Mouse (Mus musculus) gastrocnemius, postnatal 14 days (tissue): ENCODE data around the gene Ocm. TPM values are rescaled to one million over a fixed set of nuclear protein-coding genes. Genes with fewer than 3 reads are reported as not detected.
A peak's percentile ranks its signal among the peaks of the same experiment; 100 is the strongest.
"Not testable (repeated sequence)": the region's sequence is repeated elsewhere in the genome, so short reads cannot be mapped to it uniquely, and the experiment has no call there.

Experiments
- DNase-seq: peaks from one replicate; pipeline ENCODE4 v3.0.0; 2021; ENCODE audit warnings: mixed read lengths
- intact Hi-C: fragments of 180-260 bp; cut with DNase I; formaldehyde crosslinking; loops from one replicate; pipeline ENCODE4 v1.15.1; 2025; ENCODE audit warnings: low total_unique reads
- total RNA-seq, 2 experiments: library from RNA; stranded (reverse); gene quantifications; 2 replicates each; pipeline ENCODE4 v1.2.3; 2021

The Ocm gene
- total RNA-seq, 2 experiments from 2014 or later = not detected

DNA sequence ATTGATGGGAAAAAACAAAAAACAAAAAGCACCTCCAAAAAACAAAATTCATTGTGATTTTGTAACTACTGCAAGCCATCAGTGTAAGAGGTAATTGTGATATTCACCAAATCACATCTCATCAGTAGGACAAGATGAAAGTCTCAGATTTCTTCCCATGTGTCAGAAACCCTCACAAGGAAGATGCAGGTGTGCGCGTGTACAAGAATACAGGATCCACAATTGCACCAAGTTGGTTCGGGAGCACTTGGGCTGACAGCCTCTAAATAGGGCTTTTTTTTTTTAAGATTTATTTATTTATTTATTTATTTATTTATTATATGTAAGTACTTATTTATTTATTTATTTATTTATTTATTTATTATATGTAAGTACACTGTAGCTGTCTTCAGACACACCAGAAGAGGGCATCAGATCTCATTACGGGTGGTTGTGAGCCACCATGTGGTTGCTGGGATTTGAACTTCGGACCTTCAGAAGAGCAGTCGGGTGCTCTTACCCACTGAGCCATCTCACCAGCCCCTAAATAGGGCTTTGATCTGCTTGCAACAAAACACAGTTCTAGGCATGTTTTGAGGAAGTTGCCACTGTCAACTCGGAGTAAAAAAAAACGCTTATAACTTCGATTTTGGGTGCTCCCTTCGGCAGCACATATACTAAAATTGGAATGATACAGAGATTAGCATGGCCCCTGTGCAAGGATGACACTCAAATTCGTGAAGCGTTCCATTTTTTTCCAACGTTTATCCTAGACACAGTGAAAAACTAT, 12.9 kb downstream of the Ocm start:
- DNase-seq, intact Hi-C loops: not testable (repeated sequence)

DNA sequence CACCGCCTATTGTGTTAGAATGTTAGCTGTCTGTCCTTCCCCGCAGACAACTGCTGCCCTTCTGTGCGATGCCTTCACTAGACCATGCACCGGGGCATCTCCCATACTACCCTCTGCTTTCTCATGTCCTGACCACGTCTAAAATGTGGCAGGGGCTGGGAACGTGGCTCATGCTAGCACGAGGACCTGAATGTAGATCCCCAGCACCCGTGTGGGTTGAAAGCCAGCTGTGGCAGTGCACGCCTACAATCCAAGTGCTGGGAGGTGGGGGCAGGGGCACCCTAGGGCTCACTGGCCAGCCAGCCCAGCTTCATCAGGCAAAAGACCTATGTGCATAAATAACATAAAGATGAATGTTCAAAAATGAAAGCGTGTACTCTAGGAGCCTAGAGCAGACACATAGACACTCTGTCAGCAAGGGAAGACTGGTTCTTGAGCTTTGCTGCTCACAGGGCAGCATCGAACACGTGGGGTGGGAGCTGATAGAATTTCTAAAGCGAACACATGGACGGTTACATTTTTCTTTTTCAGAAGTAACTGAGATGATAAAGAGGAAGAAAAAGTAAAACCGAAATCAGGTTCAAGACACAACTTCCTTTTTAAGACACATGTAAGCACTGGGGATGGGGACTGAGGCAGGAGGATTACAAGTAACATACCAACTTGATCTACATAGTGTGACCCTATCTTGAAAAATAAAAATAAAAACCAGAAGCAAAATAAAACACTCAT, 23.8 kb downstream of the Ocm start:
- intact Hi-C loops = no loop called here

GRCm38 (mm10) chr5:143999409-143999808, 27.1 kb downstream of the Ocm start:
- DNase-seq = no peak
- intact Hi-C loops = no loop called here

More for the DNA sequence above, 23.8 kb downstream of the Ocm start:
- DNase-seq = no peak

DNA sequence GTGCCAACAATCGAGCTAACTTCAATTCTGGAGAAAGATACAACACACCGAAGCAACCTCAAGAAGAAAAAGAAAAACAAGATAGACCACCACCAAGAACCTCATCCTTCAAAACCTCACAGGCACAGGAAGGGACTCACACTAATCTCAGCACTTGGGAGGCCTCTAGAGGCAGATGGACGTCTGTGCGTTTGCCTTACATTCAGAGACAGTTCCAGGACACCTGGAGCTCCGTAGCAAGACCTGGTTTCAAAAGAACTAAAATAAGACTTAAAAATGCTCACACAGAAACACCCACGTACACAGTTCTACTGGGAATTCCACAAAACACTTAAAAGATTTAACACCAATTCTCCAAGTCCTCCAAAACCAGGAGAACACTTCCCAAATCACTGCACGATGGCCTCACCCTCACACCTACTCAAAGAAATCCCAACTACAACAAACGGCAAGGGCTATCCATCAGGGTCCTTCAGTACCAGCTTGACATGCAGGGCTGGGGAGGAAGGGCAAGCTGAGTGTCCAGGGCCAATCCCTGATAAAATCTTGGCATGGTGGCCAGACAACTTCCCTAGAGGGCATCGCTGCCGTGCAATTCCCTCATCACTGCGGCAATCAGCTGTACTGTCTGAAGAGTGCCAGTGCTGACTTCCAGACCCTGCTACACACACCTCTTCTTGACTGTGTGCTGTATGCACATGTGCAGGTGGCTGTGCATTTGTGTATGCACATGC, 31.7 kb downstream of the Ocm start:
- DNase-seq = no peak
- intact Hi-C loops = no loop called here

GRCm38 (mm10) chr5:143993849-143994248, 32.6 kb downstream of the Ocm start:
- no peak for DNase-seq
- intact Hi-C loops = no loop called here

DNA sequence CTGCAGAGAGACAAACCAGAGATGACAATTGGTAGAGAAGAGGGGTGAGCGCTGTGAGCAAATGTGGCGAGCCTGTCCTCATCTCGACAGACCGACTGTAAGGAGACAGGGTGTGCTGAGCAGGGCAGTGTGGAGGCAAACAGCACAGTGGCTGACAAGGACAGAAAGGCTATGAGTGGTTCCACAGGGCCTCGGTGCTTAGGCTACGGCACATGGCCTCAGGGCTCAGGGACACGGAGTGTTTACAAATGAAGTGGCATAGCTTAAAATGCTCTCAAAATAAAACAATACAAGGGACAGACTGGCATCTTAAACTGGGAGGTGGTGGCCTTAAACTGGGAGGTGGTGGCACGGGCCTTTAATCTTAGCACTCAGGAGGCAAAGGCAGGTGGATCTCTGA, 33.2 kb downstream of the Ocm start:
- intact Hi-C loops = no loop called here
- DNase-seq = no peak

DNA sequence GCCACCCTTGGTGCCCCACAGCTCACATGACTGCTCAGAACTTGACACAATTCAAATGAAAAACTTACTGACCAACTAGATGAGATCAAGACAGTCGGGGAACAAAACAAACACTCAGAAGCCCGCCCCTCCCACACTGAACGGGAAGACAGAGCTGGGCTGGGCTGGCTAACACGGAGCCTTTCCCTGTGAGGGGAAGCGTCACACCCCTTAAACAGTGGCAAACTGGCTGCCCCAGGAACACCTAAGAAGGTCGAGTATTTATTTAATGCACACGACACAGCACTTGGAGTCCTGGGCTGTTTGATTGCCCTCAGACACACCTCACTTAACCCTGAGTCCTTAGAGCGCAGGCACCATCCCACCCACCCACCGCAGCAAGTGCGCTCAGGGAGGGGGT, 33.8 kb downstream of the Ocm start:
- DNase-seq = no peak
- intact Hi-C loops = no loop called here

- DNase-seq = no peak
- intact Hi-C loops = no loop called here
Measured at GRCm38 (mm10) chr5:143990086-143990485, 36.4 kb downstream of the Ocm start.

DNA sequence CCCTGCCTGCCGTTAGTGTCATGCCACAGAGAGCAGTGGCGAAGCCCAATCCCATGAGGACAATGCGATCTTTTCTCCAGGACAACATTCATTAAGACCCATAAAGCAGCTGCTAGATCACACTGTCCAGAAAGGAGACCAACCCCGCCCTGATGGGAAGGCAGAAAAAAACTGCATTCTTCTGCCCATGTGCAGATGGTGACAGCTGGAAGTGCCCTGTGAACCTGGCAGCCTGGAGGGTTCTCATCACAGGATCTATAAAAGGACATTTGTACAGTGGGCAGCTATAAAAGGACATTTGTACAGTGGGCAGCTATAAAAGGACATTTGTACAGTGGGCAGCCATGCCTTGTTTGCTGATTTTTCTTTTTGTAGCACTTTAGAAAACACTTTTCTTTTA, 37.4 kb downstream of the Ocm start:
- no peak for DNase-seq
- intact Hi-C loops = no loop called here

GRCm38 (mm10) chr5:143987596-143987995, 38.9 kb downstream of the Ocm start:
- intact Hi-C loops = no loop called here

GRCm38 (mm10) chr5:143985381-143985780, 41.1 kb downstream of the Ocm start:
- intact Hi-C loops = no loop called here
- DNase-seq = no peak

More at GRCm38 (mm10) chr5:143987596-143987995, 38.9 kb downstream of the Ocm start:
- DNase-seq = no peak

DNA sequence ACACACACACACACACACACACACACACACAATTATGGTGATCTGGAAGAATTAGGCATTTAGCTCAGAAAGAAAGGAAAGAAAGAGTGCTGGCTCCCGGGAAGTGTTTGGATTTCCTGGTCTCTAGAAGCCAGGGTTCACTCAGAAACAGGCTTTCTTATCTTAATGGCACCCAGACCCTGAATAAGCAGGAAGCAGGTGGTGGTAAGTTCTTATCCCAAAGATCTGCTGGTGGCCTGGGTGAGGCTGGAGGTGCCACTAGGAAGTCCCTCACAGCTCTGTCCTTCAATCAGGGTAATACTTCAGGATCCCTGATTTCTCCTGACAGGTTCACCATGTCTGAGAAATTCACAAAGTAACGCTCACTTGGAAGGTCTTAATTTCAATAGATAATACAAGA, 44.1 kb downstream of the Ocm start:
- intact Hi-C loops = no loop called here
- no peak for DNase-seq

DNA sequence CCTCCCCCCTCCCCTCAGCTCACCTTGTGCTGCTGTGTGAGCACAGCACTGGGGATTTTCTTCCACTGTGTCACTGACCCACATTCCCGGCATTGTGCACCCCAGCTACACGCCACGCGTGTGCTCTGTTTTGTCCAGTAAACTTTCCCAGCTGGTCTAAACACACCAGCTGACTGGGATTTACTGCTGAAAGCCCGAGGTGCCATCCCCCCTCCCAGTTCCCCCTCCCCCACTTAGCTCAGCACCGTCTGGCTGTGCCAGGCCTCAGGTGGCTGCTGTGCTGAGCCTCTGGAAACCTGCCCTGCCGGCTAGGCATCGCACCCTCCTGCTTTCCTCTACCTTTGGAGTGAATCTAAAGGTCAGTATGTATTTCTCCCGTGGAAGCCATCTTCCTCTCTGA, 45.6 kb downstream of the Ocm start:
- no peak for DNase-seq
- intact Hi-C loops = no loop called here

DNA sequence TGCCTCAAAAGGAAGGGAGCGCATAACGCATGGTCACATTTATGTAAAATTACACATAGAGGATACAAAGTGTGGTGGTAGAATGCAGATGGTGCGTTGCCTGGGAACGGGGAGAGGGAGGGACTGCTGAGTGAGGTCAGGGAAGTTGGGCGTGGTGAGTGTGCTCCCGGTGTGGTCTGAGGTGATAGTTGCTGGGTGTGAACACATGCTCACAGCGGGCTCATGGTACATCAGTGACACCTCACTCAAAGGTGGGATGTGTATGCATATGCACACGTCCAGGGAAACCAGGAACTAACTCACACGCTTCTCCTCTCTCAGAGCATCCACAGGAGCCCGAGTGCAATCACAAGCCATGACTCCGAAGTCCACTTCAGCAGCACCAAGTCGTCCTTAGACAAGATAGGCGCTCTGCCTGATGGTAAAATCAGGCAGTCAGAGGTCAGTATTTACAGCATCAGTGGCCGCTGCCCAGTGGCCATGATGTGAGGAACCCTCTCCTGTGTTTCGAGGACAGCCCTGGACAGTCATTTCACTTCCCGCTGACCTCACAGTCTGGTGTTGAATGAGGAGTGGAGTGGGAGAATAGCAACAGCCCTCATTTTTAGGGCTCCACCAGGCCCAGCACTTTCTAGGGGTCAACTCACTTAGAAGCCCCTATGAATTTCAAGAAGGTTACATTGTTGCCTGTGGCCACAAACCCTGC, 49.6 kb downstream of the Ocm start:
- intact Hi-C loops = no loop called here
- no peak for DNase-seq

DNA sequence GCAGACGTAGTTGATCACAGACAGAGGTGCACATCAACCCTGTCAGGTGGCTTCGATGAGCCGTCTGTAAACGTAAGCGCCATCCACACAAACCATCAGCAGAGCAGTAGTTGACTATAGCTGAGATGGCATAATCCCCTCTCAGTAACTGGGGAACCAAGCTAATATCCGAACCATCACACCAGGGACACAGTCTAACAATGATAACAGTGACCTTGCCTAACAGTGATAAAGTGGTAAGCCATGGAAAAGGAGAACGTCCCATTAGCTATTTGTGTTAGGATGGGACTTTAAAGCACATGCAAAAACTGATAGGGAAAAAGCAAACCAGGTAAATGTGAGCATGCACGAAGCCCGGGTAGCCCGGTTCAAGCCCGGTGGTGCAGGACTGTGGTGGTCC, 50.2 kb downstream of the Ocm start:
- no peak for DNase-seq
- intact Hi-C loops = no loop called here

DNA sequence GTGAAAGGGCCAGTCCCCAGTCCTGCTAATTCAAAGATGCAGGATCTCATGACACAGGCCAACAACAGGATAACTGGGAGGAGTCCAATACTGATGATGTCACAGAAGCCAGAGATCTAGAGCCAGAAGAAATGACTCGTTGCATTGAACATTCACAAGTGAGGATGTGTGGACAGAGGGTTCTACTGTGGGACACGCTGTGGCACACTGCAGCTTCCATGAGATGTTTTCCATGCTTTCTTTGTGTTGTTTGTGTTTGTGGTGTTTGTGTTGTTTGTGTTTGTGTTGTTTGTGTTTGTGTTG, 50.9 kb downstream of the Ocm start:
- DNase-seq = no peak
- intact Hi-C loops = no loop called here

- intact Hi-C loops = no loop called here
- DNase-seq = peak; percentile 79
Measured at GRCm38 (mm10) chr5:143974931-143975630, 51.4 kb downstream of the Ocm start.

DNA sequence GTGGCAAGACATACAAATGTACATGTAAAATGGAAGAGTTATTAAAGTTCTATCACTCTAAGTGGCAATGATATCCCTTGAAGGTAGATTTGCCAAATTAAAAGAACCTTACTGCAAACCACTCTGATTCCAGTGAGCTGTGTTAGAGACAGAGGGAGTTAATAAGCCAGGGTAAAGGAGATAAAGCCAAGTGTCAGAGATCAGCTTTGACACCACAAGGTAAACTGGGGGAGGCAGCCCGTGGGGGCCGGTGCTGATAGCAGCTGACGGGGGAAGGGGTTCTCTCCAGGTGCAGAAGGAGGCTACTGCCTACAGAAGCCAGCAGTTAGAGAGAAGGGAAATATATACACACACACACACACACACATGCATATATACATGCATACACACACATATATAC, 53.8 kb downstream of the Ocm start:
- intact Hi-C loops = no loop called here
- DNase-seq = no peak
